Mouse (Mus musculus) kidney, postnatal 10 days (tissue): Measurements from ENCODE around the gene Ankrd13a.
A peak's percentile ranks its signal among the peaks of the same experiment; 100 is the strongest.

Source experiments
- DNase-seq: peaks from one replicate; pipeline ENCODE4 v3.0.0; 2021; ENCODE audit warnings: mixed read lengths

The Ankrd13a gene

GRCm38 (mm10) chr5:114767185-114767584 is 7.3 kb upstream of the Ankrd13a start:
- DNase-seq: no peak

DNA sequence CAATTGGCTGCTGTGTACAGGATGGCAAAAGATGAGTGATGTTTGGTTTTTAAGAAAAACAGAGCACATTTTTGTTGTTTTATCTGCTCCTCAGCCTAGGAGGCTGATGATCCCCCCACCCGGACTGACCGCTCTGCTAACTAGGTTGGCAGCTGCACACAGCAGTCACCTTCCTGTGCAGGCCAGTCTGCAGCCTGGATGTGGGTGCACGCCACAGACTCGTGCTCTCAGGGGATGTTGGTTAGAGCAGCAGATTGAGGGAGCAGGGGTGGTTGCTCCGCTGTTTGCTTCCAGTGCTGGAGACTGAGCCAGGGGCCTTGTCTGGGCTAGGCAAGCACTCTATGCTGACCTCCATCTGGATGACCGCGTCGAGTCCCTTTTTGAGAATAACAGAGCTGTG is 4.7 kb upstream of the Ankrd13a start:
- DNase-seq: no peak

GRCm38 (mm10) chr5:114771796-114772195 is 2.7 kb upstream of the Ankrd13a start:
- DNase-seq: no peak

- peak; percentile 77 for DNase-seq
These were observed 1.8 kb upstream of the Ankrd13a start for GRCm38 (mm10) chr5:114772456-114773203.

DNA sequence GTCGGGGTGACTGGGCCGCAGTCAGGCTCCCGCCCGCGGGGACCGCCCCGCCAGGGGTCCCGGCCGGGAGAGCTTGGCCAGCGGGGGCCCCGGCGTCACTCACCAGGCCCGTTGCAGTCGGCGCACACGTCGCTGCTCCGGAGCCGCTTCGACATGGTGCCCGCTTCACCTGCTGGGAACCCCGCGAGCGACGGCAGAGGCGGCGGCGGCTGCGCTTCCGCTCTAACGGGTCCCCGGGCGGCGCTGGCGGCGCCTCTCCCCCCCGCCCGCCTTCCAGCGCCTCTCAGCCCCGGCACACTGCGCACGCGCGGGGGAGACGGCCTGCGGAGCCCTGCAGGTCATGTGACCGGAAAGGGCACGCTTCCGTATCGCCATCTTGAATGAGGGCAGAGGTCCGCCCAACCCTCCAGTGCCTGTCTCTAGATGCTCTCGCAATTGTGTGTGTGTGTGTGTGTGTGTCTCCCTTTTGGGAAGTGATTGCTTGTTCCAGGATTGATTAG is 1.2 kb upstream of the Ankrd13a start:
- peak; percentile 99 for DNase-seq

- DNase-seq: no peak
These were observed 697 bp upstream of the Ankrd13a start for GRCm38 (mm10) chr5:114773780-114774179.

DNA sequence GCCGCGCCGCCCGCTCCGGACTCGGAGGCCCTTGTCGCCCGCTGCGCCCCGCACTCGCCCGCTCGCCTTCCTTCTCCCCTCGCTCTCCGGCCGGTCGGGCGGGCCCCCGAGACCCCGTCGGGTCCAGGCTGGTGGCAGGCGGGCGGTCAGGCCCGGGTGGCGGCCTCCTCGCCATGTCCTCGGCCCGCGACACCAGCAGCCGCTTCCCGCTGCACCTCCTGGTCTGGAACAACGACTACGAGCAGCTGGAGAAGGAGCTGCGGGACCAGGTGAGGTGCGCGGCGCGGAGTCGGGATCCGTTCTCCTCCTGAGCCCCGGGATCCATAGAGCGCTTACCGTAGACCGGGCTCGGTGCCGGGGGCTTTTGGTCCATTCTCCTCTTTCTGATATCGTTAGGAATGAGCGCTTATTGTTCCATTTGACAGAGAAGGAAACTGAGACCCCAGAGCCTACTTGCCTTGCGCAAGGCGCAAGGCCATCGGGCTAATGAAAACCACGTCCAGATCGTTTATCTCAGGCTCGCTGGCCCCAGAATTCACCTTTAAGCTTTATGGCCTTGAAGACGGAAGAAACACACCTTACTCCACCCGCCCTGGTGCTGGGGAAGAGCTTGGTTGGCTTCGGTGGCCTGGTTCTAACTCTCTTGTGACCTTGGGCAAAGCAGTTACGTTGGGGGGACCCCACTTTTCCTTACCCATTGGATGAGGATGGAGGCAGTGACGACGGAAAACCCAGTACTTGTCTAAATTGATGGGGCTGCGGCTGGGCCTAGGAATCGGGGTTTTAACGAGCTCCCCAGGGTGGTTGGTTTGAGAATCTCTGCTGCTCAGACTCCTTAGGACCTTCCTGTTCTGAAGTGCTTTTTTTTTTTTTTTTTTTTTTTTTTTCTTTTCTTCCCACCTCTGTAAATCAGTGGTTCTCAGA is 841 bp downstream of the Ankrd13a start, which contains the start of gene Git2:
TSS of gene Git2 (minus strand) at position 462 of the 924 bp plus-strand sequence.
- DNase-seq: no peak

DNA sequence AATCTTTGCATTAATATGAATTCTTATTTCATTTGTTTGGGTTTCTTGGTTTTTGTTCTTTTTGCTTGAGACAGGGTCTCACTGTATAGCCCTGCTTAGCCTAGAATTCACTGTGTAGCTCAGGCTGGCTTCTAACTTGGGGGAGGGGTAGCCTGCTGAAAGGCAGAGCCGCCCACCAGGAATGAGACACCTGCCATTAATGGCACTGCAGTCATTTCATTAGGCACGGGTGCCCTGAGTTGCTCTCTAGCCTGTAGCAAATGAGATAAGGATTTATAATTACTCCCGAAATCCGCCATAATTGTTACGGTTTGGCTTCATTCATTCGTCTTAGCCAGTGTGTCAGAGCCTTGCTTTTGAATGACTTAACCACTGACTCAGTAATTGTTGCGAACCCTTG is 1.7 kb downstream of the Ankrd13a start:
- no peak for DNase-seq

- no peak for DNase-seq
These were observed 5.5 kb downstream of the Ankrd13a start for GRCm38 (mm10) chr5:114779956-114780489.

GRCm38 (mm10) chr5:114780912-114781311 is 6.4 kb downstream of the Ankrd13a start:
- DNase-seq: no peak

DNA sequence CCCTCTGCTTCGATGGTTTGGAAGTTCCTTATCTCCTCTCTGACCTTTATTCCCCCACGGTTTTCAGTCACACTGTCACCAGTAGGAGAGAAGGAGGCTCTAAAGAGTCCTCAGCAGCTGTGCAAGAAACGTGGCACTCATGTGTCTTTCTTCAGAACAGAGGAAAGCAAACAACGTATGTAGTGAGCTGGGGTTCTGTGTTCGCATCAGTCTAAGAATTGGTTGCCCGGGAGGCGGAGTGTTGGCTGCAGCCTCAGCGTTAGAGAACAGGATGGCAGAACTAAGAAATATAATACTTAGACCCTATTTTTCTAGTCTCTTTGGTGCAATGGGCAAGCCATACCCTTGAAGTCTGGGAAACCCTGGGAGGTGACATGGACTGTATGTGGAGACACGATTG is 8.5 kb downstream of the Ankrd13a start:
- no peak for DNase-seq

GRCm38 (mm10) chr5:114783405-114784163 is 9.1 kb downstream of the Ankrd13a start:
- DNase-seq: no peak

- DNase-seq: peak; percentile 33
These were observed 10.2 kb downstream of the Ankrd13a start for GRCm38 (mm10) chr5:114784622-114785165.

GRCm38 (mm10) chr5:114785196-114785595 is 10.7 kb downstream of the Ankrd13a start:
- no peak for DNase-seq

DNA sequence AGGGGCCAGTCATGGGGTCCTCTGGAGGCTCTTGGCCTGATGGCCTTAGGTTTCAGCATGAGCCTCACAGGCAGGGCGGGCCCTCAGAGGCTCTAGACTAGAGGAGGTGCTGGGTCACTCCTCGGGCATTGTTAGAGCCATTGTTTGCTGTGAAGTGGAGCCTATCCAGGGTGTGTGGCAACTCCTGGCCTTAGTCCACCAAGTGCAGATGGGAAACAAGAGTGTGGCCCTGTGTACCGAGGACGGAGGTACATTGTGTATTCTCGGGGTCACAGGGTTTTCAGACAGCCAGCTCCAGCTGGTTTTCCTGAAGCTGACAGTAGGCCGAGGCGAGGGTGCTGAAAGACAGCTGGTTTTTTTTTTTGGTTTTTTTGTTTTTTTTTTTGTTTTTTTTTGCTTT is 18.8 kb downstream of the Ankrd13a start:
- no peak for DNase-seq

DNA sequence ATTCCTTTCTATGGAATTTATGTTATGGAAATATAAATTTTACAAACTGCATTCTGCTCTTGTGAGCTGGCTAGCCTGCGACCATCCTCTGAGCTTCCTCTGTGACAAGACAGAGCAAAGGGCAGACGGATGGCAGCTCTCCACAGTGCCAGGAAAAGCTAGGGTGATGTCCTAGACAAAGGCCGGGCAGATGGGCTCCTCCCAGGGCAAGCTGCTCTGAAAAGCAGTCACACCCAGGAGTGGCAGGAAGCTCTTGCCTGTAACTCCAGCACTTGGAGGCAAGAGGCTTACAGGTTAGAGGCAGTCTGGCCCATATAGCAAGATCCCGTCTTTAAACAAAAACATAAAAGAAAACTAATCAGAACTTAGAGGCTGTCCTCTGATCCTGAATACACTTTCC is 20.1 kb downstream of the Ankrd13a start:
- peak; percentile 39 for DNase-seq

DNA sequence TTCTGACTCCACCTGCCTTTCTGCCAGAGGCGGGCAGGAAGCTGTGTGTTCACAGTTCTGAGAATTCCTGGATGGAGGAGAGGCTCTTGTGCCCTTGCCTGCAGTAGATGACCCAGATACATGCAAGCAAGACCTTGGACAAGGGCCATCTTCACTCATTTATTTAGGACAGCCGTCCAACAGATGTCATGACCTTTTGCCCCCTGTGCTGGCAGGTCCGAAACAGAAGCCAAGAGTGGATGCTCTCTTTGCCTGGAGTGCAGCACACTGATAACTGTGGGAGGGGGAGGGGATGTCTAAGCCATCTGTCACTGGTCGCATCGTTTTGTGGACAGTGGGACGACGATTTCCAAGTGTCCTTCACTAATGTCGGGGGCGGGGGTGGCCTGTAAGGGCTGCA is 20.8 kb downstream of the Ankrd13a start:
- DNase-seq: no peak

GRCm38 (mm10) chr5:114795653-114796052 is 21.2 kb downstream of the Ankrd13a start:
- no peak for DNase-seq

- peak; percentile 37 for DNase-seq
These were observed 22.0 kb downstream of the Ankrd13a start for GRCm38 (mm10) chr5:114796299-114797012.

DNA sequence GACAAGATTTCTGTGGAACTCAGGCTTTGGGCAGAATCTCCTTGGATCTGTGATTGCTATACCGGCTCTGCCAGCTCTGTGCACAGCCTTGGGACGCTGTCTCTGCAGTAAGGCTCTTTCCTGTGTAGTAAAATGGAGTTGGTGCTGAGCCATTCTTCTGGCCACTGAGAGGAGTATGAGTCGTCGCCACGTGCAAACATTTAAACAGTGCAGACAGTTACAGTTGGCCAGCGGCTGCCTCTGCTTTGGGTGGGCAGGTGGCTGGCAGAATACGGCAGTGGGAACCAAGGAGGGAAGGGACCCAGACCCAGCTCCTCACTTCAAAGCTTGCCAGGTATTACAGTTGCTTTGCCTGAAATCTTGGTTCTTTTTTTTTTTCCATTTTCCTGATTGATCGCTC is 22.8 kb downstream of the Ankrd13a start:
- no peak for DNase-seq

DNA sequence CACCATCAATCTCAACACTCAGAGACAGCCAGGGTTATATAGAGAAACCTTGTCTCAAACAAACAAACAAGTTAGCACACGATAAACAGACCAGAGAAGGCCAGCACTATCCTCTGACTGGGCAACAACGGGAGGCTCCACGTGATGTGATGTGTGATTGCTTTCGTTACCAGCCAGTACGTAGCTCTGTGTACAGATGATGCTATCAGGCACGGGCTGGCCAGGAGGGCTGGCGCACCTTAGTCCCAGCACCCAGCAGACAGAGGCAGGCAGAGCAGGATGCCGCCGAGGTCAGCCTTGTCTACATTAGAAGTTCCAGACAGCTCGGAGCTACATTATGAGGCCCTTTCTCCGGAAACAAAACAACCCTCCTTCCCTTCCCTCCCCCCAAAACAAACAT is 25.4 kb downstream of the Ankrd13a start:
- DNase-seq: no peak

DNA sequence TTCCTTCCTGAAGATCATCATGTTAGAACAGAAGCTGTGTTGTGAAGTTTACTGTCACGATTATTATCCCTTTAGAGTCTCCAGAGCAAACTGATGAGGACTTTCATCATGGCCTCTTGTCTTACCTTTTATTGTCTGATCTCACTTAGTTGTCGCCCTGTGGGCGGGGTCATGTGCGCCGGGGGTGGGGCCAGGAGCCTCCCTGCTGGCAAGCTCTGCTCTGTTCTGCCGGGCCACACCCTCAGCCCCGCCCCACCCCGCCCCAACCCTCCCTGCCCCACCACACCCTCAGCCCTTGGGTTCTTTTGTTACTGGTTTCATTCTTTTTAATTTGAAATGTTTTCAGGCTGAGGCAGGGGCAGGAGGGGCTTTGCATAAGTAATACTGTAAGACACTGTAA is 26.6 kb downstream of the Ankrd13a start:
- DNase-seq: no peak
